Mouse (Mus musculus): Measurements from ENCODE around the gene Btbd9. TPM values are rescaled to one million over a fixed set of nuclear protein-coding genes. Genes with fewer than 3 reads are reported as not detected.
"Not testable (repeated sequence)": the region's sequence is repeated elsewhere in the genome, so short reads cannot be mapped to it uniquely, and the experiment has no call there.

Gene Btbd9
- total RNA-seq, 2 experiments from 2014 or later = 110 to 126 TPM

- intact Hi-C loops (cut with DNase I) = no loop called here
- no peak for DNase-seq
Measured at GRCm38 (mm10) chr17:30516580-30517340, 59.5 kb downstream of the Btbd9 start.

GRCm38 (mm10) chr17:30515401-30515800 lies 60.9 kb downstream of the Btbd9 start:
- DNase-seq = no peak
- intact Hi-C loops (cut with DNase I) = no loop called here

DNA sequence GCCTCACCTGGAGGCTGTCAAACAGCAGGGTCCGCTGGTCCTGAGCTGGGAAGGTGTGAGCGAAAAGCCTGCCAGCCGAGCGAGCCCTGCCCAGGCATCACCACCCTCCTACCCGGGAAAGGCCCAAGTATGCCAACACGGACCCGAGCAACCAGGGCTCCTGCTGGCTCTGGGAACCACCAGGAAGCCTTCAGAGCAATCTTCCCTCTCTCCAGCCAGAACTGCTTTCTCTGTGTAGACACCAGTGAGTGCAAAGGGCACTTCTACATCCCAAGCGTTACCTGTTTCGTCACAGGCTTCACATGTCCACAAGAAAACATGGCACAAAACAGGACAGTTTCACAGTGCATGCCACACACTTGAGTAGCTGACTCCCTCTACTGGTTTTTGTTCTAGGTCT lies 63.3 kb downstream of the Btbd9 start:
- intact Hi-C loops (cut with DNase I) = no loop called here
- no peak for DNase-seq

GRCm38 (mm10) chr17:30512531-30512930 lies 63.8 kb downstream of the Btbd9 start:
- intact Hi-C loops (cut with DNase I) = no loop called here
- no peak for DNase-seq

DNA sequence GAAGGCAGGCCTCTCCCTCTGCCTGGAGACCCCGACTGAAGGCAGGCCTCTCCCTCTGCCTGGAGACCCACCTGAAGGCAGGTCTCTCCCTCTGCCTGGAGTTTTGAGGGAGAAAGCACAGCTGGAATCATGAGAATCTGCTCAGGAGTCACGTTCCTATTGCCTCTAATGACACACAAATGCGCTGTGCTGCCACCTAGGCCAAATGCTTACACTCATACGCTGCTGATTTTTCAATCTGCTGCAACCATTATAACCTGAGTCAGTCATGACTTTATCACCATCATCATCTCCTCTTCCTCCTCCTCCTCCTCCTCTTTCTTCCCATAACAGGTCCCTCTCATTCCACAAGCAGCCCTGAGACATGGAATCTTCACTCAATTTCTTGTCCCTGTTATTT lies 64.3 kb downstream of the Btbd9 start:
- DNase-seq = no peak
- intact Hi-C loops (cut with DNase I) = no loop called here

- intact Hi-C loops (cut with DNase I) = no loop called here
- no peak for DNase-seq
Measured at GRCm38 (mm10) chr17:30511399-30511798, 64.9 kb downstream of the Btbd9 start.

GRCm38 (mm10) chr17:30510171-30510570 lies 66.1 kb downstream of the Btbd9 start:
- DNase-seq = peak; percentile 72
- intact Hi-C loops (cut with DNase I) = no loop called here

DNA sequence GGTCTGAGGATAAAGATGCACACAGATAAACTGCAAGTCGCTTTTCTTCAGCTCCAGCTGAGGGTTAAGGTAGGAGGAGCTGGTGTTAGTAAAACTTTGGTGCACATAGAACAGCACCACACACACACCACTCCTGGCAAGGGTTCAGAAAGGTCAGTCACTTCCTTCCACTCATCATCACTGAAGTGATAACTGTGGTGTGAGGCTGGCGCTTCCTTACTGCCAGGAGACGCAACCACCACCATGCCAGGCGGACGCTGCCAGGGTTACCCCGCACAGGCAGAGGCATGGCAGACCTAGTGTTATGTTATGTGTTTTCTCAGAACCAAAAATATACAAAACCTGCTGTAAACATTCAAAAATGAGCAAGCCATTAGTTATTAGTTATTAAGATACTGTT lies 66.6 kb downstream of the Btbd9 start:
- intact Hi-C loops (cut with DNase I) = no loop called here
- DNase-seq = peak; percentile 25

- DNase-seq = no peak
- intact Hi-C loops (cut with DNase I) = no loop called here
Measured at GRCm38 (mm10) chr17:30507636-30508576, 68.4 kb downstream of the Btbd9 start.

DNA sequence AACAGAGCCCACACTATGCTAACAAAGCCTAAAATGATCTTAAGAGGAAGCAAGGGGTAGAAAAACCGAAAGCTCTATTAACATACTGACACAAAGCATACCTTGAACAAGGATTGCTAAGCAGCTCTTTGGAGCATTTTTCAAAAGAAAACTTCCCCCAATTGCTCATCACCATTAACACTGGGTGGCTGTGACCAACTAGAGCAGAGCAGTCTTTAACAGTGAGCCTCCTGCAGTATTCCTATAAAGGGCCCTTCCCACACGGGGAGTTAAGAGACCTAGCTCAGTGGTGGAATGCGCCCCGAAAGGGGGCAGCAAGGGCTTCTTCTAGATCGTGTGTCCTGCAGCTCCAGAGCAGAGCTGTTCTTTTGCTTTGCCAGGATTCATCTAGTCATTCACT lies 69.4 kb downstream of the Btbd9 start:
- intact Hi-C loops (cut with DNase I) = no loop called here
- DNase-seq = no peak

DNA sequence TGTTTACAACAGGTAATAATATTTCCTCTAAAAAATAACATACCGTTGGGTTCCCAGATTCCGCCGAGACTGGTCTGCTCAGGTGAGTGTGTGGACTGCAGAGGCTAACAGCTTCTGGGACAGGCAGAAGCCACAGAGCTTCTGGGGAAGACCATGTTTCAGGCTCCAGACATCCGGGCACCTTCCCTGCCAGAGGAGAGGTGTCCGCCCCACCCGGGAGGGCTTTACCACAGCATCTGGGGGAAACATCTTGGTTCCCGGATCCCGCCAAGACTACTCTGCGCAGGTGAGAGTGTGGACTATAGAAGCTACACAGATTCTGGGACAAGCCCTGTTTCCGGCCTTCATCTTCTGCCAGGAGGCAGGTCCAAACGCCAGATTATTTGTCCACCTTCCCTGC lies 76.7 kb downstream of the Btbd9 start:
- intact Hi-C loops (cut with DNase I) = not testable (repeated sequence)

DNA sequence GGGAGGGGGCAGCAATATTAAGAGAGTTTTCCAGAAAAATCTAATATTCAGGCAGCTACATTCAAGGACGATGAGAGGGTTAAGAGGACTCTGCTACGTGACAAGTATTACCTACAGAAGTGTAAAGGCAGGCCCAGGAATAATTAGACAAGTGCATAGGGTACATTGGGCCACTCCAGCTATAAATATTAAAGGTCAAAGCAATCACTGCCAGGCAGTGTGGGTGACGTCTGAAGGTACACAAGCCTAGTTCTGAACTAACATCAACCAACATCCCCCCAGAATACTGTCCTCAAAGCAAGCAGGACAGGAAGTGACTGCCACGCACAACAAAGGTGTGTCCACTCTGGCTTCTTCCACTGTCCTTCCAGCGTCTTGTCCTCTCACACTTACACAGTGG lies 77.5 kb downstream of the Btbd9 start:
- no peak for DNase-seq
- intact Hi-C loops (cut with DNase I) = no loop called here

More for the DNA sequence above, 76.7 kb downstream of the Btbd9 start:
- DNase-seq = not testable (repeated sequence)

DNA sequence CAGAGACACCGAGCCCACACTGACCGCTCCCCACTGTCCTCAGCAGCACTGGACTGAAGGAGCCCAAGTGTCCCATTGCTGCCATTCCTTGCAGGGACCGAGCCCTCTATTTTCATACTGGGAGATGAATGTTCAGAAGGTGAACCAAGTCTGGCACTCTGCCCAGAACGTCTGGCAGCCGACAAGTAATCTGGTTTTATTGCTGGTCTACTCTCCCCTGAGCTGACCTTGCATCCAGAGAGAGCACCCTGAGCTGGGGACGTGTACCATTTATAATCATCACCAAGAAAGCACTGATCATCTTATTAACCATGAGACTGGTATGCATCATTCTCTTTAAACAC lies 77.9 kb downstream of the Btbd9 start:
- DNase-seq = peak; percentile 83
- intact Hi-C loops (cut with DNase I) = no loop called here

DNA sequence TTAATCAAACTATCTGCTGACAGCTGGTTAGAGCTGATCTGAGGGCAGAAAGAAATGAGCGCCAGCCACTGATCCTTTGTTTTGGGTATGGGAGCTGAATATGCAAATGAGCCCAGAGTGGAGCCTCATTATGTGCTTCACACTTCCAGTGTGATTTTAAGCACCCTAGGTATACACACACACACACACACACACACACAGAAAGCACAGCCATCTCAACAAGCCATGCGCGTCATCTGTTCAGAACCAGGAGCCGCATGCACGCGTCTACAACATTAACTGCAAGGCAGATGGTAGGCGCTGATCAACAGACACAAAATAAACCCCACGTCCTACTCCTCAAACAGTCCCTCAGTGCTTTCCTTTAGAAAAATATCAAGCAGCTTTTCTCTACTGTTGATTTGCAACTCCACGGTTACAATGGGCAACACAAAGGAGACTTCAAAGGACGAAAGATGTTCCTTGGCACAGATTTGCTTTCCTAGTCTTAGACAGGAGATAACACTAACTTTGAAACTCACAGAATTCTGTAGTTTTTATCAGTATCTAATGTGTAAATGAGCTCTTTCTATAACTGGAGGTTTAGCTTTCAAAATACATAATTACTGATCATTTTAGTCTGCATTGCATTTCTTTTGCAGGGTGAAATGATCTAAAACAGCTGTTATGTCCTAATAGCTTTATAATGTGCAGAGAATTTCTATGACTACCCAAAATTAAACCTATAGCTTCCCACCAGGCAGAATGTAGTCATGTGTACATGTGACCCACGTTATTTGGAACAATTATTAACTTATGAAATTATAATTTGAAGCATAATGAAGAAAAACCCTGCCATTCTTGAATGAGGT lies 78.5 kb downstream of the Btbd9 start:
- intact Hi-C loops (cut with DNase I) = no loop called here
- DNase-seq = peak; percentile 39

DNA sequence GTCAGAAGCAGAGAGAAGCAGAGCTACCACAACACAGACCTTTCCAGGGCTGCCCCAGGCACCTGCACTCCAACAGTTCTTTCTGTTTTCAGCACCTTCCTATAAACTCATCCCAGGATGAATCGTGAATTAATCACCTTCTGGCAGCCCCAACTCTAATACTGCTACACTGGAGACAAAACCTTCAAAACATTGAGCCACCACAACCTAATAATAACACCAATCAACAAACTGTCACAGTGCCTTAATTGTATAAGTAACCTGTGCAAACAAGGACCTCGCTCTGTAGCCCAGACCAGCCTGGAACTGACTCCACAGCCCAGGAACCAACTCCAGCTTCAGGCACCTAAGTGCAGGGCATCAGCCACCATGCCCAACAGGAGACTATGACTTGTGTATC lies 80.7 kb downstream of the Btbd9 start:
- intact Hi-C loops (cut with DNase I) = no loop called here

GRCm38 (mm10) chr17:30495154-30495553 lies 81.1 kb downstream of the Btbd9 start:
- intact Hi-C loops (cut with DNase I) = no loop called here
- DNase-seq = no peak

More for the DNA sequence above, 80.7 kb downstream of the Btbd9 start:
- no peak for DNase-seq

DNA sequence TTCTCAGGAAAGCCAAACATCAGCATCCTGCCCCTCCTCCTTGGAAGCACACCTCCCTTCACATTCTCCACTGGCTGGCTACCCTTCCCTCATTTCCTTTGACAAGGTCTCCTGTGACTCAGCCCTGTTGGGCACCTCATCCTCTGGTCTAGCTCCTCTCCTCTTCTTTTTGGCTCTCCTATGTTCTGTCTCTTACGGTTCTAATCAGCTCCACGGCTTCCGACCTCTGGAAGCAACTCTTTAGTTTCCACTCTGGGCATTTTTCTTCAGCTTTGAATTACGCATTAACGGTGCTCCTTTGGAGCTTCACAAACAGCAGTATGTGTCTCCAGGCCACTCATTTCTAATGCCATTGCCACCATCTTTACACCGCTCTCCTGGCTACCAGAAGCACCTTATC lies 82.8 kb downstream of the Btbd9 start:
- intact Hi-C loops (cut with DNase I) = no loop called here
- DNase-seq = no peak

GRCm38 (mm10) chr17:30492191-30492590 lies 84.1 kb downstream of the Btbd9 start:
- intact Hi-C loops (cut with DNase I) = no loop called here
- DNase-seq = no peak

GRCm38 (mm10) chr17:30491601-30492000 lies 84.7 kb downstream of the Btbd9 start:
- no peak for DNase-seq
- intact Hi-C loops (cut with DNase I) = no loop called here

GRCm38 (mm10) chr17:30490601-30491000 lies 85.7 kb downstream of the Btbd9 start:
- intact Hi-C loops (cut with DNase I) = no loop called here
- no peak for DNase-seq

GRCm38 (mm10) chr17:30490086-30490485 lies 86.2 kb downstream of the Btbd9 start:
- DNase-seq = no peak
- intact Hi-C loops (cut with DNase I) = no loop called here

Data from left cerebral cortex, postnatal 4 days (tissue).